Mouse (Mus musculus) heart, embryonic 12.5 days (tissue): ENCODE results near the gene Gm43518. TPM values are rescaled to one million over a fixed set of nuclear protein-coding genes. Genes with fewer than 3 reads are reported as not detected.

Experiments used
- ATAC-seq: fragments of 200-750 bp; cut with Nextera tagmentation; 2 replicates; pipeline ENCODE4 v1.8.0; 2017; ENCODE audit warnings: moderate TSS enrichment, moderate library complexity; ENCODE audit not compliant: insufficient number of reproducible peaks, low FRiP score
- H3K27ac ChIP-seq: fragments of 300-500 bp; sonication (generic); 2 replicates; pipeline ENCODE4 v1.5.1; 2016; ENCODE audit warnings: mild to moderate bottlenecking, moderate library complexity; ENCODE audit not compliant: poor library complexity, severe bottlenecking
- H3K27me3 ChIP-seq: fragments of 300-500 bp; sonication (generic); replicated peaks from 2 replicates; pipeline ENCODE4 v1.6.1; 2016; ENCODE audit warnings: mild to moderate bottlenecking, moderate library complexity
- H3K36me3 ChIP-seq: fragments of 300-500 bp; sonication (generic); 2 replicates; pipeline ENCODE4 v1.6.1; 2016; ENCODE audit warnings: mild to moderate bottlenecking, moderate library complexity
- H3K4me1 ChIP-seq: fragments of 300-500 bp; sonication (generic); replicated peaks from 2 replicates; pipeline ENCODE4 v1.6.1; 2016; ENCODE audit warnings: mild to moderate bottlenecking
- H3K4me2 ChIP-seq: fragments of 300-500 bp; sonication (generic); 2 replicates; pipeline ENCODE4 v1.6.1; 2016; ENCODE audit warnings: mild to moderate bottlenecking, moderate library complexity
- H3K4me3 ChIP-seq: fragments of 300-500 bp; sonication (generic); 2 replicates; pipeline ENCODE4 v1.5.1; 2016; ENCODE audit warnings: mild to moderate bottlenecking
- H3K9ac ChIP-seq: fragments of 300-500 bp; sonication (generic); 2 replicates; pipeline ENCODE4 v1.6.1; 2016; ENCODE audit warnings: mild to moderate bottlenecking, moderate library complexity
- H3K9me3 ChIP-seq: fragments of 300-500 bp; sonication (generic); replicated peaks from 2 replicates; pipeline ENCODE4 v1.6.1; 2016; ENCODE audit warnings: mild to moderate bottlenecking, moderate library complexity
- WGBS: fragments of 180-500 bp; shearing (Covaris S2); methylation state at CpG from one replicate; pipeline ENCODE4 v1.1.7; 2016; 5-methylcytosine and 5-hydroxymethylcytosine counted together
- polyA plus RNA-seq: library from polyadenylated mRNA; unstranded; fragments of >200 nt; fragmentation: Nextera tagmentation; extraction: Ambion mirVana; gene quantifications from 2 replicates; pipeline ENCODE4 v1.2.1, GENCODE M21; 2016

The Gm43518 gene
- polyA plus RNA-seq, 1 experiment from 2014 or later: 2.1 TPM

- ATAC-seq: no peak
- Histone ChIP-seq H3K27ac (no peak overlapping the region), H3K4me1 (peaks cover 6% of the 10 kb centered on the region; the same call in 1 of the 2 replicates), H3K9ac (no peak overlapping the region), H3K27me3 (0 out of 2 replicates have a peak, but pooled peaks cover 3% of the 10 kb centered on the region), H3K9me3 (no peaks in the 10 kb centered on the region), H3K36me3 (no peaks in the 10 kb centered on the region), H3K4me2 (no peak overlapping the region), H3K4me3 (no peak overlapping the region)
- WGBS: 93% methylated on average over 2 of the region's 2 CpGs
Measured at GRCm38 (mm10) chr5:123966759-123967158, 39.5 kb downstream of the Gm43518 start.

DNA sequence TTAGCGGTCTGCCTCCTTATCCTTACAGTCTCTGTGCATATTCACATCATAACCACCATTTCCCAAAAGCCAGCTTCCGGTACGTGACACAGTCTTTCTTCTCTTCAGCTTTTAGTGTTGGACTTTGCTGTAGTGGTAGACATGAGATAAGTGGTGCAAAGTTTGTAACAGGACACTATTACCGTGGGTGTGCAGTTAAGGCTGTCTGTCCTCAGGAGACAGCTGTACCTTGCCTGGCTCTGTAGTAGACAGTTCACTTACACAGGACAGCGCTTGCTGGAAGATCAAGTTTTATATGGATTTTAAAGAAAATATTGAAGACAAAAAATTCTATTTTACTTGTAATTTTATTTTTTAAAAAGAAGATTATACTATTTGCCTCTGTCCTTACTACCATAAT, 41.2 kb downstream of the Gm43518 start:
- H3K27me3 ChIP-seq: peaks cover 3% of the 10 kb centered on the region; the same call in 1 of the 2 replicates
- no peaks in the 10 kb centered on the region for H3K36me3 ChIP-seq
- no peak overlapping the region for H3K27ac ChIP-seq
- peaks cover 9% of the 10 kb centered on the region; the same call in 1 of the 2 replicates for H3K4me1 ChIP-seq
- no peak overlapping the region for H3K9ac ChIP-seq
- H3K9me3 ChIP-seq: no peaks in the 10 kb centered on the region
- H3K4me3 ChIP-seq: no peak overlapping the region
- WGBS: 65% methylated on average over 5 of the region's 5 CpGs
- ATAC-seq: no peak
- H3K4me2 ChIP-seq: no peak overlapping the region

GRCm38 (mm10) chr5:123969216-123969615, 42.0 kb downstream of the Gm43518 start:
- peaks cover 3% of the 10 kb centered on the region; the same call in 1 of the 2 replicates for H3K27me3 ChIP-seq
- H3K36me3 ChIP-seq: no peaks in the 10 kb centered on the region
- no peak overlapping the region for H3K27ac ChIP-seq
- no peak for ATAC-seq
- H3K4me1 ChIP-seq: peaks cover 10% of the 10 kb centered on the region; the same call in 1 of the 2 replicates
- H3K4me3 ChIP-seq: no peak overlapping the region
- no peak overlapping the region for H3K9ac ChIP-seq
- H3K4me2 ChIP-seq: no peak overlapping the region
- whole genome bisulfite sequencing: 84% methylated on average over 8 of the region's 8 CpGs
- no peaks in the 10 kb centered on the region for H3K9me3 ChIP-seq

- Histone ChIP-seq H3K27me3 (peaks cover 9% of the 10 kb centered on the region; the same call in 1 of the 2 replicates), H3K4me1 (peaks cover 10% of the 10 kb centered on the region; the same call in 1 of the 2 replicates), H3K4me3 (no peak overlapping the region), H3K9me3 (no peaks in the 10 kb centered on the region), H3K36me3 (no peaks in the 10 kb centered on the region), H3K9ac (no peak overlapping the region), H3K27ac (no peak overlapping the region), H3K4me2 (no peak overlapping the region)
- WGBS: 82% methylated on average over 4 of the region's 4 CpGs
- ATAC-seq: no peak
Measured at GRCm38 (mm10) chr5:123970576-123970975, 43.4 kb downstream of the Gm43518 start.

DNA sequence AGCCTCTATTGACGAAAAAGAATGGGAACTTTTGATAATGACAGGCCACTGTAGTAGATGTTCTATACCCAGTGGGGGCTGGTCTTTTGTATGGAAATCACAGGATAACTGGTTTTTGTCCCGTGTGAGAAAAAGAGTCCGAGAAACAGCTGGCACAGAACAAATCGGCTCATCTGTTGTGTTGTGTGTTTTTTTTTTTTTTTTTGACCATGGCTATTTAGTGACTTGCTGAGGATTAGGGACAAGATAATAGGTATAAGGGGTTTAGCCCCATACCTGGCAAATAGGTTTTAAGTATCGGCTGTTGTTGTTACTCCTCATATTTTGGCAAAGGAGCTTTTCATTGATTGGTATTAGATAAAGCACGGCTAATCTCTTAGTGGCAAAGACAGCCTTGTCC, 45.2 kb downstream of the Gm43518 start:
- no peak overlapping the region for H3K9ac ChIP-seq
- ATAC-seq: no peak
- 79% methylated on average over 6 of the region's 6 CpGs for WGBS
- peaks cover 14% of the 10 kb centered on the region; the same call in 1 of the 2 replicates for H3K4me1 ChIP-seq
- no peak overlapping the region for H3K4me3 ChIP-seq
- H3K27me3 ChIP-seq: peaks cover 26% of the 10 kb centered on the region; the same call in 1 of the 2 replicates
- H3K36me3 ChIP-seq: no peaks in the 10 kb centered on the region
- no peak overlapping the region for H3K27ac ChIP-seq
- no peaks in the 10 kb centered on the region for H3K9me3 ChIP-seq
- H3K4me2 ChIP-seq: no peak overlapping the region

GRCm38 (mm10) chr5:123973299-123974178, 46.3 kb downstream of the Gm43518 start, which contains the start of gene Hip1r:
Gene Hip1r (plus strand): TSS chr5:123973628.
- Histone ChIP-seq H3K4me3 (peak within 1 kb of the TSS; percentile 81), H3K27me3 (peaks cover 29% of the 10 kb centered on the region; the same call in 1 of the 2 replicates), H3K36me3 (no peaks in the 10 kb centered on the region), H3K4me1 (peaks cover 23% of the 10 kb centered on the region), H3K9me3 (no peaks in the 10 kb centered on the region), H3K4me2 (peak within 1 kb of the TSS; percentile 98), H3K9ac (peak within 1 kb of the TSS; percentile 81), H3K27ac (no peak within 1 kb of the TSS)
- peak; percentile 76 for ATAC-seq
- WGBS: 2% methylated on average over 65 of the region's 106 CpGs

GRCm38 (mm10) chr5:123974179-123974485, 46.9 kb downstream of the Gm43518 start:
- Histone ChIP-seq H3K4me1 (peaks cover 24% of the 10 kb centered on the region), H3K27me3 (peaks cover 29% of the 10 kb centered on the region; the same call in 1 of the 2 replicates), H3K9ac (peak overlapping the region; percentile 81), H3K4me2 (peak overlapping the region; percentile 98), H3K36me3 (no peaks in the 10 kb centered on the region), H3K27ac (no peak overlapping the region), H3K4me3 (peak overlapping the region; percentile 81), H3K9me3 (no peaks in the 10 kb centered on the region)
- 0 out of 2 replicates have a peak, but pooled peaks have one; percentile 16 for ATAC-seq
- 2% methylated on average over 14 of the region's 14 CpGs for WGBS

DNA sequence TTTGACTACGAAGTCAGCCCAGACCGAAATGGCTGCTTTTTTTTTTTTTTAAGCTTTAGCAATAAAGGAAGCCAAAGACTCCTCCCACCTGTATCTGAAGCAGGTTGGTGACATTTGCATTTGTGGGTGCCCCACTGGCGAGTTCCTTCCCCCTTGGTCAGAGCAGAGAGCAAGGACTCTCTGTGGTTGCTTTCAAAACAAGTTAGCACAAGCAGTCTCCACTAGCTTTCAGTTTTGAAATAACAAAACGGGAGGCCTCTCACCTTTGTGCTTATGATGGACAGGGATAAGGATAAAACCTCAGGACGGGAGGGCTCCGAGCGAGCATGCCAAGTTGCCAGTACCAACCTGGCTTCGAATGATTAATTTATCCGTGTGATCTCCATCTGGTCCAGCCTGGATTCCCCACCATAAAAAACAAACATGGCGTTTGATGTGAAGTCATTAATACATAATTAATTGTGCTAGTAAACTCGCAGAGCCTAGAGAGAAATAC, 47.4 kb downstream of the Gm43518 start:
- Histone ChIP-seq H3K9me3 (no peaks in the 10 kb centered on the region), H3K4me3 (peak overlapping the region; percentile 81), H3K4me1 (peaks cover 28% of the 10 kb centered on the region), H3K27me3 (peaks cover 29% of the 10 kb centered on the region; the same call in 1 of the 2 replicates), H3K27ac (no peak overlapping the region), H3K4me2 (peak overlapping the region; percentile 98), H3K9ac (0 out of 2 replicates have a peak overlapping the region, but pooled peaks have one; percentile 81), H3K36me3 (no peaks in the 10 kb centered on the region)
- no peak for ATAC-seq
- 45% methylated on average over 11 of the region's 11 CpGs for WGBS

- no peak for ATAC-seq
- no peak overlapping the region for H3K9ac ChIP-seq
- H3K36me3 ChIP-seq: no peaks in the 10 kb centered on the region
- H3K4me3 ChIP-seq: no peak overlapping the region
- no peak overlapping the region for H3K27ac ChIP-seq
- H3K27me3 ChIP-seq: peaks cover 26% of the 10 kb centered on the region; the same call in 1 of the 2 replicates
- H3K4me1 ChIP-seq: peaks cover 28% of the 10 kb centered on the region
- WGBS: 49% methylated on average over 6 of the region's 6 CpGs
- no peaks in the 10 kb centered on the region for H3K9me3 ChIP-seq
- no peak overlapping the region for H3K4me2 ChIP-seq
Measured at GRCm38 (mm10) chr5:123975668-123976180, 48.5 kb downstream of the Gm43518 start.

GRCm38 (mm10) chr5:123977231-123977630, 50.0 kb downstream of the Gm43518 start:
- 50% methylated on average over 3 of the region's 3 CpGs for WGBS
- no peaks in the 10 kb centered on the region for H3K9me3 ChIP-seq
- H3K4me1 ChIP-seq: peaks cover 38% of the 10 kb centered on the region
- H3K27ac ChIP-seq: no peak overlapping the region
- peaks cover 26% of the 10 kb centered on the region; the same call in 1 of the 2 replicates for H3K27me3 ChIP-seq
- no peak overlapping the region for H3K4me2 ChIP-seq
- no peak for ATAC-seq
- no peaks in the 10 kb centered on the region for H3K36me3 ChIP-seq
- no peak overlapping the region for H3K9ac ChIP-seq
- H3K4me3 ChIP-seq: no peak overlapping the region

- Histone ChIP-seq H3K27me3 (0 out of 2 replicates have a peak, but pooled peaks cover 26% of the 10 kb centered on the region), H3K4me2 (no peak overlapping the region), H3K9me3 (no peaks in the 10 kb centered on the region), H3K27ac (no peak overlapping the region), H3K4me3 (no peak overlapping the region), H3K9ac (no peak overlapping the region), H3K36me3 (no peaks in the 10 kb centered on the region), H3K4me1 (peaks cover 45% of the 10 kb centered on the region)
- WGBS: 69% methylated on average over 5 of the region's 5 CpGs
- no peak for ATAC-seq
Measured at GRCm38 (mm10) chr5:123978131-123978530, 50.9 kb downstream of the Gm43518 start.
